Mouse (Mus musculus) central nervous system, embryonic 11.5 days (tissue): ENCODE measurements around the gene Pten. TPM values are rescaled to one million over a fixed set of nuclear protein-coding genes. Genes with fewer than 3 reads are reported as not detected.

Experiments used
- polyA plus RNA-seq: library from polyadenylated mRNA; depleted of rRNA; stranded (reverse); fragments of >200 nt; gene quantifications from 2 replicates; pipeline ENCODE4 v1.2.3, GENCODE M21; 2012; rRNA removed

Pten gene
- 14.1 and 23.9 TPM in 2 replicates for polyA plus RNA-seq

DNA sequence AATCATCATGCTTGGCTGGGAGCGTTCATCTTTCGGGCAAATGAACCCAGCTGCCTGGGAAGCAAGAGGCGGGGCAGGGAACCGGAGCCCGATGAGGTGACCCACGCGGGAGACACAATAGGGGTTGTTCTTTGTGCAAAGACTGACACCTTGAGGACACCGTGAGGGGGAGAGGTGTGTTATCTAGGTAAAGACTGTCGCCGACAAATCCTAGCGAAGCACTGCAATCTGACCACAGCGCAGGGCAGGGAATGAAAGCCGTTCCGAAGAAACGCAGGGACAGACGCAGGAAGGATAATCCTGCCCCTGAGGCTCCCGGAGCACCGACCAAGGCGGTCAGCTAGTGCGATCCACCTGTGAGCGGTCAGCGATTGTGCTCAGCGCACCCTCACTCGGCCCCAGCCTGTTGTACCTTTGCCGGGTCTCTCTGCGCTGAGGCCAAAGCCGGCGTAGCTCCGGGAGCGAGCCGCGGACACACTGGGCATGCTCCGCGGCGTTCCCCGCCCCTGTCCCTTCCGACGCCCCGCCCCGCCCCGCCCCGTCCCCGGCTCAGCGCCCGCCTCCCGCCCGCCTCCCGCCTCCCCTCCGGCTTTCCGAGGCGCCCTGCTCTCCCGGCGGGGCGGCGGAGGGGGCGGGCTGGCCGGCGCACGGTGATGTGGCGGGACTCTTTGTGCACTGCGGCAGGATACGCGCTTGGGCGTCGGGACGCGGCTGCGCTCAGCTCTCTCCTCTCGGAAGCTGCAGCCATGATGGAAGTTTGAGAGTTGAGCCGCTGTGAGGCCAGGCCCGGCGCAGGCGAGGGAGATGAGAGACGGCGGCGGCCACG, at the start of gene Pten:
TSS of gene Pten (plus strand) at position 598 of the 826 bp plus-strand sequence.

DNA sequence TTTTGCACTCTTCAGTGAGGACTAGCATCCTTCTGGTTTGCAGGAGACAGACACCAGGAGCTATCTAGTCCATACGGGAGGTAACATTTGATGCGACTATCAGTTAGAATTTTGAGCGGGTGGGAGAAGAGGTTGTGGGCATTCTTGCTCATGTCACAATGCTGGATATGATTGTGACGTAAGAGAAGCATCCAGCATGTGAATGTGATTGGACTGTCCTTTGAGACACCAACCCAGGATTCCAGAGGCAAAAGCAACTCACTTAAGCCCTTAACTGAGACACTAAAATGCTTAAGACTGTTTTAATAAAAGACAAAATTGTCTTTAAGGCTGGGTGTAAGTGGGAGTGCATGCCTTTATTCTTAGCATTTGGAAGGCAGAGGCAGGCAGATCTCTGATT, 17.6 kb upstream of the Pten start, which contains the start of gene Atad1:
TSS of gene Atad1 (minus strand) at position 101 of the 400 bp plus-strand sequence.

Other genes starting within 250 kb of the Pten start
- 1.4 and 4.6 TPM in 2 replicates for gene Papss2, start 161.7 kb upstream of the Pten start, polyA plus RNA-seq
- 46.6 and 66.3 TPM in 2 replicates for gene Atad1, start 17.7 kb upstream of the Pten start, polyA plus RNA-seq